Mouse (Mus musculus) mouse trophoblast stem cell (cell line): ENCODE data around the gene Alpi.

Experiments
- in situ Hi-C, 2 experiments: fragments of 300-500 bp; cut with MseI, MboI; formaldehyde crosslinking; loops; 2 replicates in 1 of 2; 3 replicates in 1 of 2; pipeline ENCODE4 v1.15.1; 2025

Gene Alpi

GRCm38 (mm10) chr1:87059042-87059665 is 42.3 kb downstream of the Alpi start:
- in situ Hi-C loops, result no loop called here

- in situ Hi-C loops, result no loop called here
These were observed 44.3 kb downstream of the Alpi start for GRCm38 (mm10) chr1:87057075-87057474.

GRCm38 (mm10) chr1:87051369-87051768 is 50.0 kb downstream of the Alpi start:
- in situ Hi-C loops, result no loop called here

GRCm38 (mm10) chr1:87050700-87051099 is 50.7 kb downstream of the Alpi start:
- in situ Hi-C loops, result no loop called here

- in situ Hi-C loops, result no loop called here
These were observed 51.3 kb downstream of the Alpi start for GRCm38 (mm10) chr1:87050072-87050471.
